Mouse (Mus musculus) layer of hippocampus, adult 9-10 months (tissue): Measurements from ENCODE around the gene Tap2.

Experiments used
- DNase-seq: peaks from one replicate; pipeline ENCODE4 v3.0.0; 2022; ENCODE audit warnings: low spot score

The Tap2 gene

DNA sequence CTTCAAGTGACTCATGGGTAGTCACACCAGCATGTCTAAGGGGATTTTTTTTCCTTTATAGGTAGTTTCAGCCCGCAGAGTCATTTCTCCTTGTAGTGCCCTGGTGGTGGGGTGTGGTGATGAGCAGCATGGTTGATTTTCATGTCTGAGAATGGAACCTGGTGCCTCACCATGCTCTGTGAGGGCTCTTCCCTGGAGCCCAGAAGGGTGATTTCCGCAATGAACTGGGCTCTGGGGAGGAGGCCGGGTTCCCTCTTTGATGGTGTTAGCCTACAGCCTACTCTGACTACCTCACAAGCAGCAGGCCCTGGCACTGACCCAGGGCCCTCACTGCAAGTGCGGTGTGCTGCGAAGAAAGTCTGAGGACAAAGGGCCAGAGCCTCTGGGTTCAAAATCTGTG, at the start of gene Tap2:
Gene Tap2 (plus strand): TSS at position 84 of the 400 bp plus-strand sequence.
- DNase-seq, result no peak

DNA sequence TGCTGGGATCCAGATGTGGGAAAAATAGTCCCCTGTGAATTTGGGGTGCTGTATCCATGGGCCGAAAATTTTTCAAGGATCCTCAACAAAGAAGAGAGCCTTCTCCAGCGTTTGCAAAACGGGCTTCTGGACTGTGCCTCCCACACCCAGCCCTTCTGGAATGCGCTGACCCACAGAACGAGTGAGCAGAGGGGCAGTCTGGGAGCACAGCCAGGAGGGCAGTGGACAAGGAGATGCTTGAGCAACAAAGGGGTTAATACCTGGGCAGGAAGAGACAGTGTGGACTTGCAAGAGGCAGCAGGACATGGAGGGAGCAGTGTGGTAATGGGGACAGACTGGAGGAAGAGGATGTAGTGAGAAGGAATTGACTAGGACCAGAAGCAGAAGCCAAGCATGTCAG, 47.8 kb upstream of the Tap2 start:
- no peak for DNase-seq

DNA sequence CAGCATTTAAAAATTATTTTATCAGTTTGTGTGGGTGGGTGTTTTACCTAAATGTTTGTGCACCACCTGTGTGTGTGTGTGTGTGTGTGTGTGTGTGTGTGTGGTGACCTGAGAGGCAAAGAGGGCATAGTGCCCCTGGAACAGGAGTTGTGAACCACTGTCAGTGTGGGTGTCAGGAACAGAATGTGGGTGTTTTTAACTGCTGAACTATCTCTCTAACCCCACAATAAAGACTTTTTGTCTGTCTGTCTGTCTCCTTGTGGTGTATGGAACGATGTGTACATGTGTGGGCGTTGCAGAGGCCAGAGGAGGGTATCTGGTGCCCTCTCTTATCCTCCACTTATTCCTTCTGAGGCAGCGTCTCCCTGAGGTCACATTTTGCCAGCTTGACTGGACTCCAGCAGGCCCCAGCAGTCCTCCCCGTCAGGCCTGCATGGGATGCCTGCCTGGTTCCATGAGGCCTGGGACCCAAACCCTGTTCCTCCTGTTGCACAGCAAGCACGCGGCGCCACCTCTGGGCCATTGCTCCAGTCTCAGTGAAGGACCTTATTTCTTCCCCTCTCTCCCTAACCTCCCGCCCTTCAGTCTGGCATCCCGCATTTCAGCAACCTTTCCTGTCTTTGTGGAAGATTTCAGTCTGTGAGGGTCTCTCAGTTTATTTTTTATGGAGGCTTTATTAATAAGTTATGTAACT, 39.0 kb upstream of the Tap2 start:
- DNase-seq, result no peak

DNA sequence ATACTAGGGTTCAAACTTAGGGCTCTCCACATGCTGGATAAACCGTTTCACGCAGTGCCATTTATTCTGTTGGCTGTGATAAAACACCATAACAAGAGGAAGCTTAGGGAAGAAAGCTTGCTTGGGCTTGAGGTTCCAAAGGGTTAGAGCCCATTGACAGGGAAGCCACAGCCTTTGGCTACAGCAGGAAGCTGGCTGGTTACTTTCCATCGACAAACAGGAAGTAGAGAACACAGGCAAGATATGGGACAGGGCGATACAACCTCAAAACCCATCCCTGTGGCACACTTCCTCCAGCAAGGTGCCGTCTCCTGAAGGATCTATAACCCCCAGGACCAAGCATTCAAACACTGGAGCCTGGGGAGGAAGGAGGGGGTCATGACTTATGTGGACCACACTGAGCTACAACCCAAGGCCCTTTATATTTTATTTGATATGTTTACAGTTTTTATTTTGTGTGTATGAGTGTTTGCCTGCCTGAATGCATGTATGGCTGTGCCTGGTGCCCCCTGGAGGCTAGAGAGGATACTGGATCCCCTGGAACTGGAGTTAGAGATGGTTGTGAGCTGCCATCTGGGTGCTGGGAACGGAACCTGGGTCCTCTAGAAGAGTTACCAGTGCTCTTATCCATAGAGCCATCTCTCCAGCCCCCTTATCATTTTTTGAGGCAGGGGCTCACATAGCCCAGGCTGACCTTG, 38.1 kb upstream of the Tap2 start:
- no peak for DNase-seq

DNA sequence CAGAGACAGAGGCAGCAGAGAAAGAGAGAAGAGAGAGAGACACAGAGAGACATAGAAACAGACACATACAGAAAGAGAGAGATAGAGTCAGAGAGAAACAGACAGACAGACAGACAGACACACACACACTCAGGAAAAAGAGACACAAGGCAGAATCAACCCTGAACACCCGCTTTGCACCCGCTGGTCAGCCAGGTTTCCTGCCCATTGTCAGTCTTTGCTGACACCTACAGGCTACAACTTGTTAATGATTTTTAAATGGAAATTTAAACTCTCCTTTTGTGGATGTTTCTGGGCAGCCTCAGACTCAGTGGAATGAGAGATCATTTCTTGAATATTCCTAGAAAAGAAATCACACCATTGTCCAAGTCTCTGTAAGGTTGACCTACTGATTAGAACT, 34.0 kb upstream of the Tap2 start:
- peak; percentile 25 for DNase-seq

DNA sequence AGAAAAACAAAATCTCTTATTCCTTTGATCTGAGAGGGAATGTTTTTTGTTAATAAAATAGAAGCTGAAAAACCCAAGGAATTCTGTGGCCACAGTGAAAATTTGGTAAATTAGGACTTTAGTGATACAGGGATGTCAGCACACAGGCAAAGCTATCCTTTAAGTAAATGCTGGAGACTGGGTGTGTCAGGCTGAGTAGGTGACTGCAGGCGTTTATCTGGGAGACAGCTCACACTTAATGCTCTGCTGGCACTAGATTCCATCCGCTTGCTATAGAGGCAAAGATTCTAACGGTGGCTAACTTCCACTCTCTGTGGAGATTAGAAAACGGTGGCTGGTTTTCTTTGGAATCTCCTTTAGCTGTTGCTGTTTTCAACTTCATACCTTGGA, 32.8 kb upstream of the Tap2 start:
- no peak for DNase-seq

DNA sequence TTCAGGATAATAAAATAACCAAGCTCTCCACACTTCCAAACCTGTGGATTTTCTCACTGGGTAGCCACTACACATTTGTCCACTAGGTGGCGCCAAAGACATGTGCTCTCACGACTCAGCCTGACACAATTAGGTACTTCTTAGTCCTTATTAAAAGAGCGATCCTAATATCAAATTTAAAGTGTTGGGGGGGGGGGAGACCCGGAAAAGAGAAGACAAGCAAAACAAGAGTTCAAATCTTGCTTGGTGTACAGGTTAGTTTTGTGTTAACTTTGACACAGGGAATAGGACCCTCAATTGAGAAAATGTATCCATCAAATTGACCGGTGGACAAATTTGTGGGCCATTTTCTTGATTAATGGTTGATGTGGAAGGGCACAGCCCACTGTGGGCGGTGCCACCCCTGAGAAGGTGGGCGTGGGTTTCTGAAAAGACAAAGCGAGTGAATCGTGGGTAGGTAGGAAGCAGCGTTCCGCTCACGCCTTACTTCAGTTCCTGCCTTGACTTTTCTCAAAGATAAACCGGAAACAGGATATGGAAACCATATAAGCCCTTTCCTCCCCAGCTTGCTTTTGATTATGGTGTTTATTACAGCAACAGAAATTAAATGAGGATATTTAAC, 32.3 kb upstream of the Tap2 start:
- peak; percentile 90 for DNase-seq

DNA sequence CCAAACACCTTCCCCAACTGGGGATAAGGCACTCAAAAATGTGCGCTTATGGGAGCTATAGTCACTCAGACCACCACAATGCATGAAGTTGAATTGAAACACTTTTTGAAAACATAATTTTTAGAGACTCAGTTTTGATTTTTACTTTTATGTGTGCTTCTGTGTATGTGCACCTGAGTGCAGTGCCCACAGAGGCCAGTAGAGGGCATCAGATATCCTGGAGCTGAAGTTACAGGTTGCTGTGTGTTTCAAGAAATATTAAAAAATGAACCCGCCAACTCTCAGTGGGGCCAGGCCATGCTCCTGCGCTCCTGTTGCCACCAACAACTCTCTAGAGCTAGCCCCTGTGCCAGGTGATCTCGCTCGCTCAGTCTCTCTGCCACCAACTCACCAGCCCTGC, 30.8 kb upstream of the Tap2 start:
- DNase-seq, result no peak

DNA sequence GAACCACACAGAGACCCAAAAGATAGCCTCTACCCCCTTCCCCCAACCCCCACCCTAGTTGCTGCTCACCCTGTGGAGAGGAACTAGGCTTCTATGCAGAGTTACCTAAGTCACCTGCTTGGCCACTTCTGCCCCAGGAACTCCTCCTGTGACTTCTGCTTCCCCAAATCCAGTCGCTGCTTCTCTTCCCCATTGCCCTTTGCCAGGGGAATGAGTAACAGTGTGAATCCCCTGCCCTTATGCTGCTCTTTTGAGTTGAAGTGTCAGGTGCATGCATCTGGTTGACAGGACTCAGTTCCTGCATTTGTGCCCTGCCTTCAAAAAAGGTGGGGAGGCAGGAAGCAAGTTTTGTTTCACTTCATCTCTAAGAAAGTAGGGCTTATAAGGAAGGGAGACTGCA, 29.3 kb upstream of the Tap2 start:
- no peak for DNase-seq

DNA sequence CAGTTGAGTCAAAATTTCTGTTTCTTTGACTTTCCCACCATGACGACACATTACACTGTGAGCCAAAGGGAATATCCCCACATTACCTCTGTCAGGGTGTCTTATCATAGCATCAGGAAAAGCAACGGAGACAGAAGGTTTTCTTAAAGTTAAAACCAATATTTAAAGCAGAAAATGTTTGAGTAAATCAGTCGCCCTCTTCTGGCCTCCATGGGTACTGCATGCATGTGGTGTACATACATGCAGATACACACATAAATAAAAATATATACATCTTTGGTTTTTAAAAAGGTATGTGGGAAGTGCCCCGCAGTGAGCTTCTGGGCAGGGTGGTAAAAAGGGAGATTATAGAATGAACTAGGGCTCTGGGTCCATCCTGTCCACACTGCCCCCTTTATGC, 26.1 kb upstream of the Tap2 start:
- DNase-seq, result no peak

DNA sequence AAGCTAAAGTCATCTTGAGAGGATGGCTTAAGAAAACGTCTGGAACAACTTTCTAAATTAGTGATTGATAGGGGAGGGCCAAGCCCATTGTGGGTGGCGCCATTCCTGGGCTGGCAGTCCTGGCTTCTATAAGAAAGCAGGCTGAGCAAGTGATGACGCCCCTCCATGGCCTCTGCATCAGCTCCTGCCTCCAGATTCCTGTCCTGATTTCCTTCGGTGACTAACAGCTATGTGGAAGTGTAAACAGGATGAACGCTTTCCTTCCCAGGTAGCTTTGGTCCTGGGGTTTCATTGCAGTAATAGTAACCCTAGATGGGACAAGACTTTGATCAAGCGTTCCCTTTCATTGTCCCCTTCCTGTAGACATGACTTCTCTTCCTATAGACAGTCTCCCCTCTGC, 24.3 kb upstream of the Tap2 start:
- no peak for DNase-seq

DNA sequence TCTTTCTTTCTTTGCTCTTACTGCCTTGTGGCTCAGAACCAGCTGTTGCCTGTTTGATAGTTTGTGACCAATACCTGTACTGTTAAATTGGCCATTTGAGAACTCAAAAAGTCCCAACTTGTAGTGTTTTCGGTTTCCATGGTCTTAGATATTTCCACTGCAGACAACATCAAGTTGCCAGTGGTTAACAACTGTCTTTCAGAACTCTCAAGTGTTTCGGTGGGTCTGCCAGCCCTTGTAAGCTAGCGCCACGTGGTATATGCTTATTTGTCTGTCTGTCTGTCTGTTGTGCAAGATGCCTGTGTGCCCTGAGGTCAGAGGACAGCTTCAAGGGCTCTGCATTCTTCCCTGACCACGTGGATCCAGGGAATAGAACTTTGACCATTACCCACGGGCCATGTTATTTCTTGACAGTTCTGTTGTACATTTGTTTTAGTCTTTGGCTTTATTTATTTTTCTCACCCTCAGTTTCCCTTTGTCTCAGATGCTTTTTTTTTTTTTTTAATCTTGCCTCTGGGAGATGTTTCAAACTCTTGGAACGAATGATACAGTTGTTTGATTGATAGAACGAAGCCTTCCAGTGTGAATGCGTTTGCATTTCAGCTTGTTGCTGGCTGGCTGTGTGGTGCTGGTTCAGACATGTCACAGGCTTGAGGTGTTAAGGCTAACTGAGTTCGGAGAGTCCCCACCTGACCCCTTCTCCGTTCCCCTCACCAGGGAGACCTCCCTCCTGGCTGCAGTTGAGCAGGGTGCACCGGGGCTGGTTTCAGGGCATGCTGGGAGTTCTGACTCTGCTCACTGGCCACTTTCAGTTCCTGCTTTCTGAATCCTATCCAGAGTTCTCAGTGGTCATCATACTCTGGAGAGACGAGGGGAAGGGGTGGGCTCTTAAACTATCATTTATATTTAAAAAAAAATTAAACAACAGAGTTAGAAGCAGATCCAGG, 23.1 kb upstream of the Tap2 start:
- DNase-seq, result no peak

DNA sequence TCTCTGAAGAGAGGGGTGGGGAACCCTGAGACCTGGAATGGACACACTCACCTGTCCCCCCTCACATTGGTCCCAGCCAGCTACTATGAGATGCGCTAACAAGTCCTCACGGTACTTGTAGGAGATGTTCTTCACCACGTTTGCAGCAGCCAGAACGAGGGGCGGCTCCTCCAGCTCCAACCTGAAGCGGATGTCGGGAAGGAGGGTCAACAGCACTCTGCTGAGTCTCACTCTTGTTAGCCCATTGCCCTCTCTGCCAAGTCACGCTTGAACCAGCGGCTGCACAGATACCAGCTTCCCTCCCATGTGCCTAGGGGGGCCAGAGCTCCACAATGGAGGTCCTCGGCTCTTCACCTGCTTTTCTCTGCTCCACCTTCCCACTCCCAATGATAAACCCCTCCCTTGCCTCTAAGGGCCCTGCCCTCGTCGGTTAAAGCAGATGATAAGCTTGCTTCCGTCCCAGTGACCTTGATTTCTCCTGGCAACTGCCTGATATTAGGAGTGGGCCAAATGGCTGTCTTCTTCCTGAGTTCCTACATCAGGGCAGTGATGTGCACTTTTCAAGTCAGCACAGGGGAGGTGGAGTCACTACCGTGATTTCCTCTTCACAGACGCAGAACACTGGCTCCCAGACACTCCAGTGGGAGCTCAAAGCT, 19.6 kb upstream of the Tap2 start:
- no peak for DNase-seq

DNA sequence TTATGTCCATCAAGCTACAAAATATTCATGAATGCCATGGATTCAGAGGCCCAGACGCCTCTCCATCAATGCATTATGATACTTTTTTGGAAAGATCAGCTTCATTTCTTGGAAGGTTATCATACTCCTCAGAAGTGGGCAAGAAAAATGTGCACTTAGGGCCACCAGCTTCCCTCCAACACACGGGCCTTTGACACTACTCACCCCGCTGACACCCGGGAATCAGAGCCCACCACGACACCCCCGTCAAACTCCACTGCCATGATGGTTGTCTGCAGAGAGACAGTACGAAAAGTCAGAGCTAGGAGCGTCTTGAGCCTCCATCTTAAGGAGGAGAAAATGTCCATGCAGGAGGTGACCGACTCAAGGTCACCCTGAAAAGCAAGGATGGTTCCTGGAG, 17.8 kb upstream of the Tap2 start:
- no peak for DNase-seq

DNA sequence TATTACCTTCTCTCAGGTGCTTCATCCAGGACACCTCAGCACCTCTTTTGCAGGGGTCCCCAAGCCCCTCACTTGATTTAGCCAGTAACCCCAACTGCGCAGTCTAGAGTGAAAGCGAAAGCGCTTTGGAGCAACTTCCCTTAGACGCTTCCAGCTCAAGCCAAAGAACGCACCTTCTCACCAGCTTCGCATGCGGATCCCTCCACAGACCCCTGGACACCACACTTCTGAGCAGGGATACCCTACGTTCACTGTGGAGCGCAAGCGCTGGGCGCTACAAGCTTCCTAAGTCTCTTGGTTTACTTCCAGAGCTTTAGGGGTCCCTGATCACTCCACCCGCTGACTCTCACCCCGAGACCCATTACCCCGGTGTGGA, 16.5 kb upstream of the Tap2 start:
- no peak for DNase-seq

DNA sequence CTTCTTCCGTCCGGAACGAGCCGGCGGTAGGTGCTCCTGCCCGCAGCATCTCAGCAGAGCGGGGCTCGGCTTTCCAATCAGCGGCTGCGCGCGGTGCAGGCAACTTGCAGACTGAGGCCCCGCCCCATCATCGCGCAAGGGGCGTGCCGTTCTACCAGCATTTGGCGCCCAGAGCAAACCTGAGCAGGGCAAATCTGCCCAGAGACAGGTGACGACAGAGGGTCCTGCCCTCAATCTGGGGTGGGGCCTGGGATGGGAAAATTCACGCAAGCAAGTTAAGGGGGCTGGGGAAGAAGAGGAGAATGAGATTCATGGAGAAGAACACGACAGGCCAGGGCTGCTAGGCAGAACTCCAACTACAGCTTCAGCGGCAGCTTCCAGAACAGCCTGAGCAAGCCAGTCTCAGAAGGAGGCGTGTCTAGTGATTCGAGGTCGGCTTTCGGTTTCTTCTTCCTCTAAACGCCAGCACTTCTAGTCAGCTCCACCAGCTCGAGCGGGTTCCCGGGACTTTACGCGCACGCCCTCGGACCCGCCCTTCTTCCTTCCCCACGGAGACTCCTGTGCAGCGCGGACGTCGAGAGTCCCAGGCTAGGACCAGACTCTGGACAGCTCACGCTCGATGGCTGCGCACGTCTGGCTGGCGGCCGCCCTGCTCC, 15.9 kb upstream of the Tap2 start, which contains the start of the genes Tap1 and Psmb9:
Gene Tap1 (plus strand): TSS at position 293 of the 656 bp plus-strand sequence.
Gene Psmb9 (minus strand): TSS at position 504 of the 656 bp plus-strand sequence.
- DNase-seq, result peak; percentile 94

DNA sequence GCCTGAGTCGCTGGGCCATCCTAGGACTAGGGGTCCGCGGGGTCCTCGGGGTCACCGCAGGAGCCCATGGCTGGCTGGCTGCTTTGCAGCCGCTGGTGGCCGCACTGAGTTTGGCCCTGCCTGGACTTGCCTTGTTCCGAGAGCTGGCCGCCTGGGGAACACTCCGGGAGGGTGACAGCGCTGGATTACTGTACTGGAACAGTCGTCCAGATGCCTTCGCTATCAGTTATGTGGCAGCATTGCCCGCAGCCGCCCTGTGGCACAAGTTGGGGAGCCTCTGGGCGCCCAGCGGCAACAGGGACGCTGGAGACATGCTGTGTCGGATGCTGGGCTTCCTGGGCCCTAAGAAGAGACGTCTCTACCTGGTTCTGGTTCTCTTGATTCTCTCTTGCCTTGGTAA, 15.3 kb upstream of the Tap2 start:
- DNase-seq, result no peak

DNA sequence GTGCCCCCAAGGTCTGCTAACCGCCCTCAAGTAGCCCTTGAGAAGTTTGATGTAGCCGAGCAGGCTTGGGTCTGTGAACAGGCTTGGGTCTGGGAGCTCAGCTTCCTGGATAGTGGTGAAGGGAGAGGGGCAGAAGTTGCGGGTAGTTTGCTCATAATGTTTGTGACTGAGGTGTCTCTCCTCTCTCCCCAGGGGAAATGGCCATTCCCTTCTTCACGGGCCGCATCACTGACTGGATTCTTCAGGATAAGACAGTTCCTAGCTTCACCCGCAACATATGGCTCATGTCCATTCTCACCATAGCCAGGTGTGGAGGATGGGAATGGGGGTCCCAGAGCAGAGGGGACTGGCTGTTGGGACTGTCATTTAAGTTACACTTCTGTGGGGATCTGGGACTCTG, 14.3 kb upstream of the Tap2 start:
- DNase-seq, result no peak

DNA sequence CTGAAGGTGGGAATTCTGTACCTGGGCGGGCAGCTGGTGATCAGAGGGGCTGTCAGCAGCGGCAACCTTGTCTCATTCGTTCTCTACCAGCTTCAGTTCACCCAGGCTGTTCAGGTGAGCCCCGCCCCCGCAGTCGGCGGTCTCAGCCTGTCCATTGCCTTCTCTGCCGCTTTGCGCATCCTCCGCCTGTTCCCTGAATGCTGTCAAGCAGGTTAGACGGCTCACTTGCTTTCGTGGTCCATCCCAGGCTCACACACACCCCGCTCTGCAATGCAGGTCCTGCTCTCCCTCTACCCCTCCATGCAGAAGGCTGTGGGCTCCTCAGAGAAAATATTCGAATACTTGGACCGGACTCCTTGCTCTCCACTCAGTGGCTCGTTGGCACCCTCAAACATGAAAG, 10.5 kb upstream of the Tap2 start:
- DNase-seq, result no peak

DNA sequence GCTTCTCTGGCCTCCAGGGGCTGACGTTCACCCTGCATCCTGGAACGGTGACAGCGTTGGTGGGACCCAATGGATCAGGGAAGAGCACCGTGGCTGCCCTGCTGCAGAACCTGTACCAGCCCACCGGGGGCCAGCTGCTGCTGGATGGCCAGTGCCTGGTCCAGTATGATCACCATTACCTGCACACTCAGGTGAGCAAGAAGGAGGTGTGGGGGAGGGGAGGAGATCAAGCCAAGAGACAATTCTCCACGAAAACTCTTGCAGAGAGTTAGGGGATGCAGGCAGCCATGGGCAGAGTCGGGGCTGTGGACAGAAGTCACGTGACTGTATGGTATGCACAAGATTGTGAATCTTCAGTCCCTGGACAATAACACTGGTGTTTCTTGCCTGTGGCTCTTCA, 9.9 kb upstream of the Tap2 start:
- no peak for DNase-seq

DNA sequence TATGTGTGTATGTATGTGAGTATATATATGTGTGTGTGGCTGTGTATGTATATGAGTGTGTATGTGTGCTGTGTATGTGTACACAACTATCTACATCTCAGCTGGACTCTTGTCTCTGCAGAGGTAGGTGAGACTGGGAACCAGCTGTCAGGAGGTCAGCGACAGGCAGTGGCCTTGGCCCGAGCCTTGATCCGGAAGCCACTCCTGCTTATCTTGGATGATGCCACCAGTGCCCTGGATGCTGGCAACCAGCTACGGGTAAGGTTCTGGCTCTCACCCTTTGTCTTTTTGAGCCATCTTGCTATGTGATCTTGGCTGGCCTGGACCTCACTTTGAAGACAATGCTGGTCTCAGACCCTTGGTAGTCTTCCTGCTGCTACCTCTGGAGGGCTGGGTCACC, 8.6 kb upstream of the Tap2 start:
- DNase-seq, result no peak
